Mouse (Mus musculus): ENCODE data around the gene Ugt2b1.

- TF ChIP-seq CTCF (IDR thresholded peaks at IDR 0.05; ENCODE audit: low read depth) (no peak), EP300 (IDR thresholded peaks at IDR 0.05; ENCODE audit: low read depth) (no peak)
Observed at GRCm38 (mm10) chr5:86887081-86887480, 39.2 kb downstream of the Ugt2b1 start.
